Mouse (Mus musculus): ENCODE measurements around the gene Arih2.

DNA sequence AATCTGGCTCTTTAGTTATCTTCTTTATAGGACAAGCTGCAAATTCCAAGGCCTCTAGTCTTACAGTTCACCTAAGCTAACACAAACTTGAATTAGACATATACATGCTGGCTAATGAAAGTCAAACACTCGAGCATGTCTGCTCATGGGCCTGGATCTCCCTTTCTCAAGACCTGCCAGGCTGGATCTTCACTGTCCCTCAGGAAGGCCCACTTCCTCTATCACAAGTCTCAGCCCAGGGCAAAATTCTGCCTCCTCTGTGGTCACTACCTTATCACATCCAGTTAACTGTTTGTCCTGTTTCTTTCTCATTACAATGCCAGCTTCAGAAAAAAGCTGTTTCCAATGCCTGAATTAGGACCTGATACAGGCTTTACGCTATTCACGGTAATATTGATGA is 54.8 kb downstream of the Arih2 start:
- TF ChIP-seq CTCF (IDR thresholded peaks at IDR 0.05) = no peak
- TF ChIP-seq POLR2A (IDR thresholded peaks at IDR 0.05; ENCODE audit: insufficient read depth, low read depth, low read length) = no peak

Data from heart, adult 2 months (tissue).